Mouse (Mus musculus) retina, postnatal 1 day (tissue): ENCODE measurements around the gene Srrm1.
A peak's percentile ranks its signal among the peaks of the same experiment; 100 is the strongest.

ENCODE experiments used
- DNase-seq: peaks from one replicate; pipeline ENCODE4 v3.0.0-alpha.2; 2012

The Srrm1 gene

DNA sequence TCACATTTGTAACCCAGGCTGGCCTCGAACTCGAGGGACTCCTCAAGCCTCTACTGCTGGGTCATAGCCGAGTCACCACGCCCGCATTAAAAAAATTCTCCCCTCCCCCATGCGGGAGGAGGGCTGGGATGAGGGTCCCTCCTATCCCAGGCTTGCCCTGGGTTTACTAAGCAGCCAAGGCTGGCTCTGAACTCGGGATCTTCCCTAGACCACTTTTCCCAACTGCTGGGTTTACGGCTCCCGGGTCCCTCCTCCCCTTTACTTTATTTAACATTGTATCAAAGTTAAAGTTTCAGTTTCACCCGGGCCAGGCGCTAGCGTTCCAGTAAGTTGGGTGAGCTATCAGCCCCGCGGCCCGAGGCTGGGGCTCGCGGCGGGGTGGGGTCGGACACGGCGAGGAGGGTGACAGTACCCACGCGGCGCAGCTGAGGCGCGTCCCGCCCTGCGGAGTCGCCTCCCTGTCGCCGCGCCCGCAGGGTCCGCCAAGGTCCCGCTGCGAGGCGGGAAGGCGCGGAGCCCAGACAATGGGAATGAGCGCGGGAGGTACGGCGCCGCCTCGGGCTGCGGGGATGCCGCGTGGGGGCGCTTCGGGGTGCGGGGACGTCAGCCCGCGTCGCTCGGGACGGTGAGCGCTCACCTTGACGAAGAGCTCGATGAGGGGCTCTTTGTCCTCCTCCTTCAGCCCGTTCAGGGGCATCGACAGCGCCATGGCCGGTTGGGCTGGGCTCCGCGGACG, 81.1 kb downstream of the Srrm1 start:
- DNase-seq: peak; percentile 62

DNA sequence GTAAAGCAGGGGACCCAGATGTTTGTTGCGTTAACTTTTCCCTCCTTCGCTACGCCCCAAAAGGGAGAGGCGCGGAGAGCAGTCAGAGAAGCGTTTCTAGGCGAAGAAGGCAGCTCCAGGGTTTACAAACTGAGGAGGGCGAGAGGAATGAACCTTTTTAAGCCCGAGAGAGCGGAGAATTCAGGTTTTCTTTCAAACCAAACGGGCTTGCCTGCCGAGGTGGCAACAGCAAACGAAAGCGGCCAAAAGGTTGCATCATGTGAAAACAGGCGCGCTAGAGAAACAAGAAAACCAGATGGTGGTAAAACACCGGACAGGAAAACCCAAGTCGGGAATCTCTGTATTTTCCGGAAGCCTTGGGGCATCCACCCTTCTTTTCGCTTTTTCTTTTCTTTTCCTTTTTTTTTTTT, 81.7 kb downstream of the Srrm1 start:
- DNase-seq: no peak
